Mouse (Mus musculus): Measurements from ENCODE around the gene Usp32.

DNA sequence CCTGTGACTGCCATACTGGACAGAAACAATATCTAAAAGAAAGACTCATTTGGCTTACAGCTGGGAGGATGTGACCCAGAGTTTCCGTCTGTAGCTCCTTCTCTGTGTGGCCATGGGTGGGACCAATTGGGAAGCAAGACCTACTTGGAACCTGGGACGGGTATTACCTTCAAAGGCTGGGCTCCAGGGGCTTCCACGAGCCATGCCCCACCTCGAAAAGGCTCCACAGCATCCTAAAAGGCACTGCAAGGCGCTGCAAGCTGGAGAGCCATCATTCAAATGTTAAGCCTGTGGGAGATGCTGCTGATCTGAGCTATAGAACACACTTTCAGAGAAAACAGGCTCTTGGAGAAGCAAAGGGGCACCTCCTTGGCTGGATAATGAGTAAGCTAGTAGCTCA, 166.3 kb downstream of the Usp32 start:
- TF ChIP-seq EP300 (IDR thresholded peaks at IDR 0.05; ENCODE audit: insufficient read depth, low read depth, low read length) (no peak), CTCF (IDR thresholded peaks at IDR 0.05) (no peak), POLR2A (IDR thresholded peaks at IDR 0.05; ENCODE audit: insufficient read depth, low read depth, low read length) (no peak)

All from heart, adult 2 months (tissue).